Mouse (Mus musculus) adrenal gland, adult 18-20 months (tissue): ENCODE data around the gene Ten1. TPM values are rescaled to one million over a fixed set of nuclear protein-coding genes. Genes with fewer than 3 reads are reported as not detected.

Experiments
- DNase-seq, 2 experiments: peaks; one replicate each; pipeline ENCODE4 v3.0.0; 2021 to 2022; ENCODE audit warnings: low spot score in 2 of 2
- long read RNA-seq, 2 experiments: library from polyadenylated mRNA; stranded (forward); transcript quantifications; one replicate each; pipeline ENCODE4 v2.0.0; 2021
- total RNA-seq, 2 experiments: library from RNA; stranded (reverse); gene quantifications; 1 replicate in 1 of 2; 2 replicates in 1 of 2; pipeline ENCODE4 v1.2.3; 2021

Gene Ten1
- 10 to 100 TPM; 17.3 to 20.7 TPM for total RNA-seq
- long read RNA-seq, experiment 1, partial matches to known transcripts = 1 of 2 reads
- long read RNA-seq, experiment 1, other reads (novel, unspliced or antisense) = 0 of 2 reads
- long read RNA-seq, experiment 2, transcript Ten1-201 (4 exons, 902 nt) = major isoform, 14 of 18 reads
- long read RNA-seq, experiment 2, partial matches to known transcripts = 0 of 18 reads
- long read RNA-seq, experiment 2, other reads (novel, unspliced or antisense) = 4 of 18 reads

DNA sequence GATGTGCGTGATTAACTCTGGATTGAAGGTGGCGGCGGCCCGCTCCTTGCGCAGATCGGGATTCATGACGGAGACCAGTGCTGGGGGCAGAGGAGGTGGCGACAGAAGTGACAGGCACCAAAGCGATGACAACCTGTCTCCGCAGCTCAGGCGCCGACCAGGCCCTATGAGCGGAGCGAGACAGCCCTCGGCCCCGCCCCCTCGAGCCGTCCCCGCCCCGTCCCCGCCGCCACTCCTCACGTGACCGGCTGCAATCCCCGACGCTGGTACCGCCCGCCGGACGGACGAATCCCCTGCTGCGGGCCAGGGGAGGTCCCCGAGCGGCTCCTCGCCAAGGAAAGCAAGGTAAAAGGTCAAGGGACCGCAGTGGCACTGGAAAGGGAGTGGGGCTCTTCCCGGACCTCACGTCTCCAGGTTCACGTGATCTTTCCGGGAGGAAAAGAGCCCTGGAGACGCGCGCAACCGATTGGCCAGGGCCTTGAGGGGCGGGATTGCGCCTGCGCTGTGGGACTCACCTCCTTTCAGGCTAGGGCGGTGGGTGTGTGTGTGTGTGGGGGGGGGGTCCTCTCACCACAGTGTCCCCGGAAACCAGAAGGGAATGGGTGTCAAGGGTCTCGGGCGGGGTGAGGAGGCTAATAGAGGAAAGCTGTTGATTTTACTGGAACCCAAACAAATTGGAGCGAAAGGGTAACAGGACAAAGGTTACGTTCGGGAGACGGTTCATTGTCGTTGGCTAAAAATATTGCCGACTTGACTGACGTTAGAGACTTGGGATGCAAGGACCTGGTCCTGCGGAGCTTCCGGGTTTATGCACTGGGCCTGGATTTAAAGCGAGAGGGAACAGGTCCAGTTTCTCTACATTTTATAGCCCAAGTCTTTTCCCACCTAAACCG, at the start of gene Ten1, which contains the start of gene Acox1:
TSS of gene Ten1 (plus strand) at position 217 of the 893 bp plus-strand sequence.
TSS of gene Acox1 (minus strand) at position 407 of the 893 bp plus-strand sequence.
- DNase-seq = peak; percentile 94 to 95

DNA sequence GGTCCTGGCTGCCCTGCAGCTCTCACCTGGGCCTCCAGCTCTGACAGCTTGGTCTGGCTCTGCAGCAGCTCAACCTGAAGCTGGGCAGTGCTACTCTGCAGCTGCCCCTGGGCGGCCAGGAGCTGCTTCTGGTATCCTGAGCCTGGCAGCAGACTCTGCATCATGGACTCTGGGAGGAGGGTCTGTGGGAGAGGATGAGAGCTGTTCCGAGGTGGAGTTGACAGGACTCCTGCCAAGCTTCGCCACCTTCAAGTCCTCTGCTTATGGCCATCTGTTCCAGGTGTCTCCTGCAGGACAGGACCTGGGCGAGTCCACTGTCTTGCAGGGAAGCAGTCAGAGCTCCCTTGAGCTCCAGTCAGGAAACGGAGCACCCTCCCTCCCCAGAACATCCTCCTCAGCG, 49.3 kb upstream of the Ten1 start:
- no peak for DNase-seq

DNA sequence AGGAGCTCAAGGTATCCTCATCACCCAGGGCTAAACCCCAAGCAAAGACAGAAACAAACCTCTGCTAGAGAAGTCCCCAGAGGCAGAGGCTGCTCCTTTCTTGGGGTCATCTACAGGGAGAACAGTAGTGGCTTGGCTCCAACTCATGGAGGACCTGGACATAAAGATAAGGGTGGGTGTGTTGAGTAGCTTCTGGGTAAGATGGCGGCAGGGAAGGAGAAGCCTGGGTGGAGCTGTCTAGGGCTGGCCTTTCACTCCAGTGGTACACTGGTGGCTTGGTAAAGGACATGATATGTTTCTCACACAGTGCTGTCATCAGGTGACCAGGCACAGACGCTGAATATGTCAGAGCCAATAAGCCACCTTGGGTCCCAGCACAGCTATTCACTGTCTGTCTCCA, 47.7 kb upstream of the Ten1 start:
- no peak for DNase-seq

DNA sequence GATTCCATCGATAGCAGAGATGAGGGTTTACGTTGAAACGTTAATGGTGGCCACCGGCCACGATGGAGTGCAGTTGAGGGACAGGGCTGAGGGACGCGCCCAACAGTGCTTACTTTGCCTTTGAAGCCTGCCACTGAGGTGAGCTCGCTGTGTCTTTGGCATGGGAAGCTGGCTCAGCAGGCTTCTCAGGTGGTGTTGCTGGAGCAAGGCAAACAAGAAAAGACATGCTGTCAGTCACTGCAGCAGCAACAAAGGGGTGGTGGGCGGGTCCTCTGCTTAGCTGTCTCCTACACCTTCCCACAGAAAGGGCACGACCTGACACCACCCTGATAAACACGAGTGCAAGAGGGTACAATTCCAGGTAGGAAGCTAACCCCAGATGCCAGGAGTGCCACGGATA, 37.3 kb upstream of the Ten1 start:
- no peak for DNase-seq

DNA sequence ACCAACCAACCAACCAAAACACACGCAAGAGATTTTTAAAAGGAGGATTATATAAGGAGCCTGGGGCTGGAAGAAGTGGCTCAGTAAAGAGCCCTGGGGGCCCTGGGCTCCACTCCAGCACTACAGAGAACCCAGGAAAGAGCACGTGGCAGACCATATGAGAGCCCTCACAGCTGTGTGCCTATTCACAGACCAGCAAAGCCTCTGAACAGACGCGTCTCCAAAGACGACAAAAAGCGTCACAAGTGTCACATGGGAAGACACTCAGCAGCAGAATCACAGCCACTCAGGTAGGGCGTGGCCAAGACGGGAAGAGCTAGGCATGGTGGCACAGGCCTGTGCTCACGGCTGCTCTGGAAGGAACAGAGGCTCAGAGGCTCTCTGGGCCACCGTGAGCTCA, 36.5 kb upstream of the Ten1 start:
- DNase-seq = no peak

DNA sequence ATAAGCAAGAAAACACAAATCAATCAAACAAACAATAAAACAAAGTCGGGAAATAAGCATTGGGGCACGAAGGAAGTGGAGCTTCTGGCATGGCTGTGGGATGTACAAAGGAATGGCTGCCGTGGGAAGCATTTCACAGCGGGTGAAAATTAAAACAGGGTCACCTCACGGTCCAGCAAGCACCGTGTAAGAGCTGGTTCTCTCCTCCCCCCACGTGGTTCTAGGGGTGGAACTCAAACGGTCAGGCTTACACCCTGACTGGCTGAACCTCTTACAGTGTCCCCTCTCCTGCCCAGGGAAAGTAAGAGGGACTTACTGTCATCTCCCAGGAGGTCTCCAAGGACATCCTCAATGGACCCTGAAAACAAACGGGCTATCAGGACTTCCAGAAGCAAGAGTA, 35.7 kb upstream of the Ten1 start:
- DNase-seq = no peak

DNA sequence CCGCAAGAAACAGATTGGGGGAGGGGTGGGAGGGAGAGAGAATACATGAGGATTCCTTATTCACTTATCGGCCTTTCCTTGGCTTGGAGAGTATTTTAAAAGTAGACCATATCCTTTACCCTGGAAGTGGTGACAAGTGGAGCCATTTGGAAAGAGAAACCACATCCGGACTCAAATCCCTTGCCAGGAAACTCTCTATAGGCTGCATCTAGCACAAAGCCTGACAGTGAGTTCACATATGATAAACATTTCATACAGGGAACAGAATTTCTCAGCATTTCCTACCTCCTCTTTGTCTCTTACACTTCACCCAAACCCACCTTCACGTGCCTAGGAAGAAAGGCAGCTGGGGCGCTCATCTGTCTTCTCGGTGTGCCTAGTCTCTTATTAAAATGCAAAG, 31.4 kb upstream of the Ten1 start:
- no peak for DNase-seq

DNA sequence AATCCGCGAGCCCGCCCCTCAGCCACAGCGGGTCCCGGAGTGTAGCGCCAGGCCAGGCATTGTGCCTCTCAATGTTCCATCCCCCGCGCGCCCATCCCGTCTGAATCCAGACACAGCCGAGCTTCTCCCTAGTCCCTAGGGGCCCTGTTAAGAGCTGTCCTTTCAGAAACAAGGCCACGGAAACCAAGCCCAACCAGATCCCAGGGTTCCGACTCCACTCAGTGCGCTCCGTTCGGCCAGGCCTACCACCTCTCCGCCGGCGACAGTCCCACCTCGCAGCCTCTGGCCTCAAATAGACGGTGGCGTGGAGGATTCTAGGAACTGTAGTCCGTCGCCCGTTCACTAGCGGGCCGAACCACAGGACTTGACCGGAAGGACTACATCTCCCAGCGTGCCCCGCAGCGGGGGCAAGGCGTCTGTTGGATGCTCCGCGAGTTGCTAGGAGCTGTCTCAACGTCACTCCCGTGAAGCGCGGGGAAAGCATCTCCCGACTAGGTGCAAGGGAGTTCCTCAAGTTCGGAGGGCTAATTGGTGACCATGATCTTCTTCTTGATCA, 30.7 kb upstream of the Ten1 start, which contains the start of gene Fbf1:
TSS of gene Fbf1 (minus strand) at position 283 of the 556 bp plus-strand sequence.
- DNase-seq = peak; percentile 84 to 86

DNA sequence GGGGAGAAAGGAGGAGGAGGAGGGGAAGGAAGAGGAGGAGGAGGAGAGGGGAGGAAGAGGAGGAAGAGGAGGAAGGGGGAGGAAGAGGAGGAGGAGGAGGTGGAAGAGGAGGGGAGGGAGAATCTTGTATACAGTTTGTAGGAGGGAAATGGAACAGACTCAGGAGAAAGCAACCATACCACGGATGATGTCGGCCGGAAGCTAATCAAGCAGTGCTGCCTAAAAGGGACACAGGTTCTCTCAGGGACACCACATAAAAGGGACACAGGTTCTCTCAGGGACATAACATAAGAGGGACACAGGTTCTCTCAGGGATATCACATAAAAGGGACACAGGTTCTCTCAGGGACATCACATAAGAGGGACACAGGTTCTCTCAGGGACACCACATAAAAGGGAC, 29.4 kb upstream of the Ten1 start:
- no peak for DNase-seq

DNA sequence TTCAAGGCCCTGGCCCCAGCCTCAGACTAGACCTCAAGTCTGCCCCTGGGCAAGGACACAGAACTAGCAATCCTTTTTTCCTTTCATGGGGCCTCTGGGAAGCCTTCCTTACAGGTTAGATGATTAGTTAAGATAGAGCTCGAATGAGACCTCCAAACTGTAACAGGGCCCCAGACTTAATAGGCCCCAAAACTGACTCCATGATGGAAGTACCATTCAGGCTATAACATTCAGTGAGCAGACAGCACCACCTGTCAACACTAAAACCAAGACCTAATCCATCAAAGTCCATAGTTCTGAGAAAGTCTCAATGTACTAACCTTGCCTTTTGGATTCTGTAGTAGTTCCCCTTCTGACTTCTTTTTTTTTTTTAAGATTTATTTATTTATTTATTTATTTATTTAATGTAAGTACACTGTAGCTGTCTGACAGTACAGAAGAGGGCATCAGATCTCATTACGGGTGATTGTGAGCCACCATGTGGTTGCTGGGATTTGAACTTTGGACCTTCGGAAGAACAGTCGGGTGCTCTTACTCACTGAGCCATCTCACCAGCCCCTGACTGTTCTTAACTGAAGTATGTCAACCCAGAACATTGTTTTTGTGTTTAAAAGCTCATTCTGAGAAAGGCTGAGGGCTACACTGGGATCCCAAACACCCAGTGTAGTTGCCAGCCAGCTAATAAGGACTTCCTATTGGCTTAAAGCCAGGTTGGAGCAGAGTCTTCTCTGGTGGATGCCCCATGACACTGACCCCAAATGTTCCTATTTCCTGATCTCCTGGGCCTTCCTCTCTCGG, 28.5 kb upstream of the Ten1 start:
- no peak for DNase-seq

DNA sequence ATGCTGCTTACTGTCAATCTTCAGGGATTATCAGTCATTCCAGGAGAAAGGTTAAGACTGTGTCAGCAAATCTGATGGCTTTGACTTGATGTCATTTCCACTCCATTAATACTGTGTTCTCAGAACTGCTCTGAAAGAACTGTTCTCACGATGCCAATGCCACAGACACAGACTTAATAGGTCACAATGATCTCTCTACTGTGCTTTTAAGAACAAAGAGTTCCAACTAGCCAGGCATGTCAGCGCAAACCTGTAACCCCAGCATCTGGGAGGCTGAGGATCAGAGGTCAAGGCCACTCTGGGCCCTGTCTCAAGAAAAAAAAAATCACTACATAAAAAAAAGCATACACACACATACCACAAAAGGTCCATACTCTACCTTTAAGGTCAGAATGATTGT, 26.7 kb upstream of the Ten1 start:
- no peak for DNase-seq

DNA sequence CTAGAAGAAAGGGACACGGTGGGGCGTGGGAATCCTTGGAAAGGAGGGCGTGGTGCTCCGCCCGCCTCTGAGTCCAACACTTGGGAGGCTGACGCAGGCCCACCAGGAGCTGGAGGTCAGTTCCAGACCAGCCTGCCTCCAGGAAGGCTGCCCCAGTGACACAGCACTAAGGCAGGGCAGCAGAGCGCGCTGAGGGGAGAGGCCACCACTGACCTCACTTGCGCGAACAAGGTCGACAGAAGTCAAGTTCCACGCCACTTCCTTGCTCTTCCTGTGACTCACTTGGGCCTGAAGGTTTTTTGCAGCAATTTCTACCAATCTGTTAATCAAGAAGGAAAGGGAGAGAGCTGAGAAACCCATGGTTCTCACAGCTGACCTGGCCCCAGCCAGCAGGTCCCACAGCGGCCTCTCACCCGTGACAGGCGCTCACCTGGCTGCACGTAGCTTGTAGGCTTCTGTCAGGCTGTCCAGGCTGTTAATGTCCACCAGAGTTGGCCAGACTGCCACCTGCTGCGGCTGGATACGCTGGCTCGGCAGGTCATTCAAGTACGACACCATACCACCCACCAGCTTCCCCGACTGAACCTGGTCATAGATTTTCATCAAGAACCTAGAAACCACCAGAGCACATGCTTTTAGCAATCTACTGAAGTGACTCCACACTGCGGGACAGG, 23.7 kb upstream of the Ten1 start:
- no peak for DNase-seq

DNA sequence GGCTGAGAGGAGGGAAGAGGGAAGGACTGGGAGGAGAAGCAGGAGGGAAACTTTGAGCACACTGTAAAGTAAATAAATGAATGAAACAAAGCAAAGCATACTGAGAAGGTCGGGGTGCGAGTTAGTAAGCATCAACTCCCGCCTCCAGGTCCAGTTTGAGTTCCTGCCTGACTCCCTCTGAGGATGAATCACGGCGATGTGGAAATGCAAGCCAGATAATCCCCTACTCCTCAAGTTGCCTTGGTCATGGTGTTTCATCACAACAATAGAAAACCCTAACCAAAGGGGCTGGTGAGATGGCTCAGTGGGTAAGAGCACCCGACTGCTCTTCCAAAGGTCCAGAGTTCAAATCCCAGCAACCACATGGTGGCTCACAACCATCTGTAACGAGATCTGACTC, 22.6 kb upstream of the Ten1 start:
- DNase-seq = no peak

DNA sequence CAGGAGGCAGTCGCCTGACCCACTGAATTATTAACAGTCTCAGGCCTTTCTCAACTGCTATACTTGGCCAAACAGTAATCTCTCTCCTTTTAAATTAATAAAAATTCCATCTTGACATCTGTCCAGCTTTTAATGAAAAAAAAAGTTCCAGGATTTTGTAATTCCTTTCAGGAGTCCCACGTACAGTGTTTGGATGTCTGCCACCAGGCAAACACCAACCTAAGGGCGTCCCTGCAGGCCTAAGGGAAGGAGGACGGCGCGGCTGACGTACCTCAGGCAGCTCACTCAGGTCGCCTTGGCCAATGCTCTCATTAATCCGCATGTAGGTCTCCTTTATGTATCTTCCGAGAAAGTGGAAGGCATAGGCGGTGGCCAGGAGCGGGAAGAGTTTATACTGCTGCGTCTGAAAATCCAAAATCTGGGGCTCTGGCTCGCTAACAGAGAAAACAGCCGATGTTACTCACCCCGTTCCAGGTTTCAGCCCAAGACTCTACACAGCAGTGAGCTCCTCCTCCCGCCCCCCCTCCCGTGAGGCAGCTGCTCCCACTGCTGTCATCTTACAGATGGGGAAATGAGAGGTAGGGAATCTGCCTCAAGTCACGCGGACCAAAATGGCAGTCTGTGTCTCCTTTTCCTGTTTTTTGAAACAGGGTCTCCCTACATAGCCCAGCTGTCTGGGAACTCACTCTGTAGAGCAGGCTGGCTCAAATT, 20.1 kb upstream of the Ten1 start:
- no peak for DNase-seq

DNA sequence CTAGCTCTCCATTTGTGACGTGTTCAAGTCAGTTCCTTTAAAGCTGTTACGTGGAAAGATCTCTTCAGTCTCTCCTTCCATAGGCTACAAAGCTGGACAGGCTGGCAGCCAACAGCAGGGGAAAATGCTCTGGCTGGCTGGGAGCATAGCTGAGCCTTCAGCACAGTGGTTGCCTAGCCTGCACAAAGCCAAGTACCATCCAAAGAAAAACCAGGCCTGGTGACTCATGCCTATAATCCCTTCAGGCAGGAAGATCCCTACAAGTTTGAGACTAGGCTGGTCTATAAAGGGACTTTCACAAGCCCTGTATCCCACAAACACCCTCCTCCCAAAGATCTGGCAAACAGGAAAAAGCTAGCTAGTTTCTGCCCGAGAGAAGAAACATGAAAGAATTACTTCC, 12.8 kb upstream of the Ten1 start:
- DNase-seq = no peak

DNA sequence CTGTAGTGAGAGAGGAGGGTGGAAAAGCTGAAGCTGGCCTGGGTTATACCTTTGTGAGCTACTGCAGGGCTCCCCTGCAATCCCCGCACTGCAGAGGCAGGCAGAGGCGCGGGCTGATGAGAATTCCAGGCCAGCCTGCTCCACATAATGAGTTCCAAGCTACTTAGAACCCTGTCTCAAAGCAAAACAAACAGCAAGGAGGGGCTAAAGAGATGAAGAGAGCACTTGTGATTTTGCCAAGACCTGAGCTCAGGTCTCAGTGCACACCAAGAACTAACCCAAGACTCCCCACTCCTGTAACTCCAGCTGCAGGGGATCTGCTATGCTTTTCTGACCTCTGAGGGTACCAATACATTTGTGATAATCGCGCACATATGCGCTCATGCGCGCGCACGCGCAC, 12.3 kb upstream of the Ten1 start:
- no peak for DNase-seq

DNA sequence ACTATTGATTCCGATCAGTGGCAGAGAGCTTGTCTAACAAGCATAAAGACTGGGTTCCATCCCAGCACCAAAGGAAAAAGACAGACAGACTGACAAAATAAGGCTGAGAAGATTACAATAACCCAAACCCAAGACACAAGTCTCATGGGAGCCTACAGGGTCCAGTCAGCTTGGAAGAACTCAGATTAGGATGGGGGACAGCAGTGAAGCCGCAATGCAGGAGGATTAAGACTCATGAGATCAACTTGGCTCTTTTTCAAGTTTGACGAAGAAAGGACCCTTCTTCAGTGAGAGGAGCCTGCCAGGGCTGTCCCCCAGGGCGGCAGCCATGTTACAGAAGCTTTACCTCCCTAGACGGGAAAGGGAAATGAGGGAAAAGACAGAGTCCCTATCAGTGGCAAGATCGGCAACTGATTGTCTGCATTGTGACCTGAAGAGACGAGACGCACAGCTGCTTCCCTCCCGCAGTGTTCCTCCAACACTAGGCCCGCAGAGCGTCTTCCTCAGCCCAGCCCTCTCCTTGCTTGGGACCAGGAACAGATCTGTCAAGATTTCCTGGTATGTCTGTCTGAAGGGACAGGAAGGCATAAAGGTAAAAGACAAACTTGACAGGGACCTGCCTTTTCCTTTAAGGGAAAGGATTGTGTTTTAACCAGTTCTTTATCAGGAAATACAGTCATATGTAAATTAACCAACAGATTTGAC, 11.3 kb upstream of the Ten1 start:
- DNase-seq = no peak

DNA sequence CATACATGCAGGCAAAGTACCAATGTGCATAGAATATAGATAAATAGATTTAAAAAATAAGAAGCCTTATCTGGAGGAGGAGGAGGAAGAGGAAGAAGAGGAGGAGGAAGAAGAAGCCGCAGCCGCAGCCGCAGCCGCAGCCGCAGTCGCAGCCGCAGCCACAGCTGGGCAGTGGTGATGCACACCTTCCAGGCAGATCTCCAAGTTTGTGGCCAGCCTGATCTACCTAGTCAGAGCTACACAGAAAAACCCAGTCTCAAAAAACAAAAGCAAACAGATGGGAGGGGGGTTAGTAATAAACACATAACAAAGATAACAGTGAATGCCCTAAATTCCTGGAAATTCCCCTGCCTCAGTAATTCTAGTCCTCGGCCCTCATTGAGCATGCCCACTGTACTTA, 4.0 kb upstream of the Ten1 start:
- DNase-seq = no peak

DNA sequence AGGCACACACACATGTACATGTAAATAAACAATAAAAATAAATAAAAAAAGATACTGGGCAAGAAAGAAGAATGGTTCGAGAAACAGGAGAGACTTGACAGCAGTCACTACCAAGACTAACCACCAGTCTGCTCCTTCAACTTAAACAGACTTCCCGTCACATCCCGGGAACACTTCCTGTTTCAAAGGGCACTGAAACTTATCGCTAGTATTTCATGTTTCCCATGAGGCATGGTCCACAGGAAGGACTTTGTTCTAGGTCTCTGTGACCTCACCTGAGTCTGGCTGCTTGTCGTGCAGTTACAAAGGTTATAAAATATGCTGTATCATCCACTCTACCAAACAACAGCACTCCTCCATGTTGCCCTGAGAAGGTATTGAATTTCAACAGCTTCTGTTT, 3.4 kb upstream of the Ten1 start:
- no peak for DNase-seq

DNA sequence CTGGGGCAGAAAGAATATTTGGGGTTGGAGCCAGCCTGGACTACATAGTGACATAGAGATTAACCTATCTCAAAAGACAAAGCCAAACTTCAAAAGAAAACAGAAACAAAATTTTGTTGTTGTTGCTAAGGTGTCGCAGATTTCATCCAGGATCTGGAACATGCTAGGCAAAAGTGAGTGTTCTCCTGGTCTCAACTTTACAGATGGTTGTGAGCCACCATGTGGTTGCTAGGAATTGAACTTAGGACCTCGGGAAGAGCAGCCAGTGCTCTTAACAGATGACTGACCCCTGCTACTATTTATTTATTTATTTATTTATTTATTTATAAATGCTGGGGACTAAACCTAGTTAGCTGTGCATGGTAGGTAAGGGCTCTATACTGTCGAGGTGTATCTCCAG, 2.3 kb upstream of the Ten1 start:
- no peak for DNase-seq
